Mouse (Mus musculus) MEL (cell line): ENCODE results near the gene Lhpp.

Experiments used
- CHD2 ChIP-seq: IDR thresholded peaks from 2 replicates; pipeline ENCODE4 v1.6.1; 2011; ENCODE audit warnings: low read length, improper control_type of control experiment
- CTCF ChIP-seq, 3 experiments: IDR thresholded peaks in 2 of 3; conservative IDR thresholded peaks in 1 of 3; 2 replicates each; pipeline ENCODE4 v1.5.1; 2011 to 2012; ENCODE audit warnings: low read length in 3 of 3, low read depth in 2 of 3, mild to moderate bottlenecking in 2 of 3, improper control_type of control experiment in 1 of 3, inconsistent platforms in 1 of 3, mixed read lengths in 1 of 3, moderate library complexity in 1 of 3; ENCODE audit not compliant: control insufficient read depth in 1 of 3, insufficient read depth in 1 of 3, poor library complexity in 1 of 3, severe bottlenecking in 1 of 3
- HCFC1 ChIP-seq: IDR thresholded peaks from 2 replicates; pipeline ENCODE4 v1.6.1; 2012; ENCODE audit warnings: low read depth, mild to moderate bottlenecking, inconsistent platforms, low read length, improper control_type of control experiment, moderate library complexity
- KAT2A ChIP-seq: conservative IDR thresholded peaks from 2 replicates; pipeline ENCODE4 v1.6.1; 2012; ENCODE audit warnings: low read depth, low read length, improper control_type of control experiment, inconsistent platforms
- NRF1 ChIP-seq: IDR thresholded peaks from 2 replicates; pipeline ENCODE4 v1.6.1; 2014; ENCODE audit warnings: low read depth, mild to moderate bottlenecking, inconsistent platforms, low read length, improper control_type of control experiment, moderate library complexity; ENCODE audit not compliant: poor library complexity, insufficient read depth, severe bottlenecking
- POLR2A ChIP-seq, 2 experiments: IDR thresholded peaks; 2 replicates each; pipeline ENCODE4 v1.6.1; 2011 to 2012; ENCODE audit warnings: low read length in 2 of 2, mild to moderate bottlenecking in 2 of 2, control low read depth in 1 of 2, improper control_type of control experiment in 1 of 2, low read depth in 1 of 2, moderate library complexity in 1 of 2; ENCODE audit not compliant: control insufficient read depth in 1 of 2, insufficient read depth in 1 of 2, poor library complexity in 1 of 2
- RCOR1 ChIP-seq: IDR thresholded peaks from 2 replicates; pipeline ENCODE4 v1.6.1; 2012; ENCODE audit warnings: low read depth, mild to moderate bottlenecking, inconsistent platforms, low read length, improper control_type of control experiment
- TAL1 ChIP-seq: IDR thresholded peaks from 2 replicates; pipeline ENCODE4 v1.6.1; 2012; ENCODE audit warnings: mild to moderate bottlenecking, inconsistent platforms, low read length, moderate library complexity, mixed read lengths

- no peak for TF ChIP-seq POLR2A (IDR thresholded peaks at IDR 0.05; ENCODE audit: control insufficient read depth in 1 of 2, insufficient read depth in 1 of 2, low read depth in 1 of 2, low read length in 2 of 2, poor library complexity in 1 of 2)
- no peak for TF ChIP-seq KAT2A
- TF ChIP-seq CHD2: no peak
- TF ChIP-seq NRF1: no peak
- no peak for TF ChIP-seq HCFC1
- TF ChIP-seq TAL1: no peak
- no peak for TF ChIP-seq RCOR1
- TF ChIP-seq CTCF (IDR thresholded peaks at IDR 0.05 in 2 of 3, conservative IDR thresholded peaks at IDR 0.05 in 1 of 3; ENCODE audit: control insufficient read depth in 1 of 3, insufficient read depth in 1 of 3, low read depth in 2 of 3, low read length in 3 of 3, poor library complexity in 1 of 3, severe bottlenecking in 1 of 3): no peak
Observed at GRCm38 (mm10) chr7:132682901-132683300, 72.5 kb downstream of the Lhpp start.
